In genomic region chr8:8659503-8660306, GRCm38 (mm10) we compare ENCODE assay signal across 8 mouse cellular contexts. TPM values are rescaled to one million over a fixed set of nuclear protein-coding genes. Genes with fewer than 3 reads are reported as not detected.
DNase-seq lines count a peak whose midpoint lies in the region; ATAC-seq and TF ChIP-seq lines count a peak whose summit lies in the region.

No protein-coding gene starts in this region.

- no peaks in the 10 kb centered on the region for H3K36me3 ChIP-seq in forebrain, embryonic 15.5 days
- H3K36me3 ChIP-seq in hindbrain, embryonic 16.5 days (ENCODE audit: control insufficient read depth, insufficient read depth, low read length) = no peaks in the 10 kb centered on the region
- no peaks in the 10 kb centered on the region for H3K36me3 ChIP-seq in liver, adult 2 months (ENCODE audit: control insufficient read depth, insufficient read depth, low read length)
- H3K36me3 ChIP-seq in neural tube, embryonic 11.5 days (ENCODE audit: control insufficient read depth, insufficient read depth, low read length) = no peaks in the 10 kb centered on the region; the same call in 1 of the 2 replicates

- H3K9ac ChIP-seq in forebrain, embryonic 15.5 days (replicated peaks) = peak overlapping the region; percentile 97
- H3K9ac ChIP-seq in hindbrain, embryonic 16.5 days (ENCODE audit: low read depth, low read length) = peak overlapping the region; percentile 94
- H3K9ac ChIP-seq in liver, adult 2 months (ENCODE audit: low read depth, low read length) = peak overlapping the region; percentile 58
- peak overlapping the region; percentile 96 for H3K9ac ChIP-seq in neural tube, embryonic 11.5 days (ENCODE audit: low read length)

- peak overlapping the region; percentile 66 for H3K4me2 ChIP-seq in forebrain, embryonic 15.5 days (replicated peaks)
- peak overlapping the region; percentile 66 for H3K4me2 ChIP-seq in hindbrain, embryonic 16.5 days (ENCODE audit: low read length)
- peak overlapping the region; percentile 87 for H3K4me2 ChIP-seq in neural tube, embryonic 11.5 days (ENCODE audit: low read depth)

- no peak for TF ChIP-seq POLR2A in liver, adult 2 months (IDR thresholded peaks at IDR 0.05; ENCODE audit: extremely low read depth, insufficient read depth, low read length)

- peaks cover 21% of the 10 kb centered on the region for H3K4me1 ChIP-seq in forebrain, embryonic 15.5 days
- peaks cover 21% of the 10 kb centered on the region for H3K4me1 ChIP-seq in hindbrain, embryonic 16.5 days (ENCODE audit: control insufficient read depth, insufficient read depth, low read depth, low read length)
- H3K4me1 ChIP-seq in liver, adult 2 months (ENCODE audit: control insufficient read depth, insufficient read depth, low read length) = peaks cover 3% of the 10 kb centered on the region; the same call in 1 of the 2 replicates
- peaks cover 18% of the 10 kb centered on the region for H3K4me1 ChIP-seq in neural tube, embryonic 11.5 days (ENCODE audit: control insufficient read depth, insufficient read depth, low read length)

- no peaks in the 10 kb centered on the region for H3K9me3 ChIP-seq in forebrain, embryonic 15.5 days
- H3K9me3 ChIP-seq in hindbrain, embryonic 16.5 days (ENCODE audit: control insufficient read depth, low read length) = no peaks in the 10 kb centered on the region
- no peaks in the 10 kb centered on the region for H3K9me3 ChIP-seq in neural tube, embryonic 11.5 days (ENCODE audit: control insufficient read depth, low read length)

- ATAC-seq in frontal cortex, adult (ENCODE audit: low TSS enrichment) = peak; percentile 1; the same call in 1 of the 2 replicates
- no peak for ATAC-seq in forebrain, embryonic 15.5 days (replicated peaks)
- ATAC-seq in hindbrain, embryonic 16.5 days = no peak
- ATAC-seq in neural tube, embryonic 11.5 days (ENCODE audit: insufficient read depth, low FRiP score, low TSS enrichment) = no peak

- peak overlapping the region; percentile 96 for H3K4me3 ChIP-seq in forebrain, embryonic 15.5 days
- H3K4me3 ChIP-seq in hindbrain, embryonic 16.5 days (ENCODE audit: low read length) = peak overlapping the region; percentile 99
- peak overlapping the region; percentile 66 for H3K4me3 ChIP-seq in liver, adult 2 months (ENCODE audit: insufficient read depth, low read depth, low read length)
- peak overlapping the region; percentile 98 for H3K4me3 ChIP-seq in neural tube, embryonic 11.5 days (ENCODE audit: low read depth, low read length)

- no peaks in the 10 kb centered on the region; the same call in 1 of the 2 replicates for H3K79me2 ChIP-seq in liver, adult 2 months (ENCODE audit: control insufficient read depth, insufficient read depth, low read length)

- H3K27ac ChIP-seq in forebrain, embryonic 15.5 days (replicated peaks) = peak overlapping the region; percentile 97
- H3K27ac ChIP-seq in hindbrain, embryonic 16.5 days (ENCODE audit: low read depth, low read length) = peak overlapping the region; percentile 90
- H3K27ac ChIP-seq in liver, adult 2 months (replicated peaks; ENCODE audit: insufficient read depth, low read depth, low read length) = no peak overlapping the region
- H3K27ac ChIP-seq in neural tube, embryonic 11.5 days (ENCODE audit: low read depth, low read length) = peak overlapping the region; percentile 68

- no peak for TF ChIP-seq CTCF in liver, adult 2 months (IDR thresholded peaks at IDR 0.05; ENCODE audit: low read depth, low read length)

- H3K27me3 ChIP-seq in forebrain, embryonic 15.5 days = no peaks in the 10 kb centered on the region
- H3K27me3 ChIP-seq in hindbrain, embryonic 16.5 days (replicated peaks; ENCODE audit: control insufficient read depth, insufficient read depth, low read length) = no peaks in the 10 kb centered on the region
- peaks cover 8% of the 10 kb centered on the region; the same call in 1 of the 2 replicates for H3K27me3 ChIP-seq in liver, adult 2 months (ENCODE audit: control insufficient read depth, insufficient read depth, low read length)
- no peaks in the 10 kb centered on the region for H3K27me3 ChIP-seq in neural tube, embryonic 11.5 days (ENCODE audit: control insufficient read depth, insufficient read depth, low read length)

- DNase-seq in frontal cortex, adult 2 months (ENCODE audit: extremely low spot score in 1 of 2, low spot score in 1 of 2) = no peak
- peak; percentile 63 for DNase-seq in adipocyte (ENCODE audit: low spot score)
- peak; percentile 28 for DNase-seq in liver, adult 2 months (ENCODE audit: extremely low read depth, low read depth, low spot score)
- DNase-seq in neural tube, embryonic 11.5 days (ENCODE audit: low spot score) = peak; percentile 63
- DNase-seq in thymus, postnatal 4 days = peak; percentile 49

- WGBS in forebrain, embryonic 15.5 days = under 1% methylated on average over 53 of the region's 53 CpGs
- WGBS in hindbrain, embryonic 16.5 days = under 1% methylated on average over 53 of the region's 53 CpGs
- WGBS in liver, adult 2 months = 3% methylated on average over 53 of the region's 53 CpGs
- under 1% methylated on average over 53 of the region's 53 CpGs for WGBS in neural tube, embryonic 11.5 days

RNA-seq across cellular contexts. Expression of gene Efnb2, which starts 1.3 kb away (rescaled TPM):
- 26.4 and 41.4 TPM in 2 replicates for polyA plus RNA-seq in frontal cortex, adult 2 months (2012; rRNA removed)
- polyA plus RNA-seq in forebrain, embryonic 15.5 days (2015; fragmentation: Nextera tagmentation; extraction: Ambion mirVana) = 65.3 and 66.4 TPM in 2 replicates
- polyA plus RNA-seq in hindbrain, embryonic 16.5 days (2015; fragmentation: Nextera tagmentation; extraction: Ambion mirVana) = 9.6 and 16.8 TPM in 2 replicates
- total RNA-seq in liver, adult 2 months (2014; rRNA removed) = 1.8 and 4.0 TPM in 2 replicates
- polyA plus RNA-seq in liver, adult 2 months (2012; rRNA removed) = 2.3 and 2.8 TPM in 2 replicates
- 37.9 and 39.0 TPM in 2 replicates for polyA plus RNA-seq in neural tube, embryonic 11.5 days (2014; fragmentation: Nextera tagmentation; extraction: Ambion mirVana)

RNA-seq across cellular contexts. Expression of gene Arglu1, which starts 30.6 kb away (rescaled TPM):
- 168 and 212 TPM in 2 replicates for polyA plus RNA-seq in frontal cortex, adult 2 months (2012; rRNA removed)
- 199 TPM in 2 replicates for polyA plus RNA-seq in forebrain, embryonic 15.5 days (2015; fragmentation: Nextera tagmentation; extraction: Ambion mirVana)
- polyA plus RNA-seq in hindbrain, embryonic 16.5 days (2015; fragmentation: Nextera tagmentation; extraction: Ambion mirVana) = 111 and 117 TPM in 2 replicates
- total RNA-seq in liver, adult 2 months (2014; rRNA removed) = 18.5 and 19.2 TPM in 2 replicates
- 6.1 and 11.5 TPM in 2 replicates for polyA plus RNA-seq in liver, adult 2 months (2012; rRNA removed)
- 135 and 144 TPM in 2 replicates for polyA plus RNA-seq in neural tube, embryonic 11.5 days (2014; fragmentation: Nextera tagmentation; extraction: Ambion mirVana)

Comparison
In these comparisons a context has a peak if more than half of its experiments do, and no peak if none do; other contexts are left out.
1. DNase-seq: peak in adipocyte (single experiment), liver, adult 2 months (single experiment), neural tube, embryonic 11.5 days (single experiment) and thymus, postnatal 4 days (single experiment); none in frontal cortex, adult 2 months (0 of 2).
2. Peak in every context shown above with its lines, with median percentiles within 50 percentile points of each other: H3K4me2 ChIP-seq, H3K4me3 ChIP-seq and H3K9ac ChIP-seq.